Mouse (Mus musculus) G1E-ER4 (cell line): ENCODE measurements around the gene Slc5a10. TPM values are rescaled to one million over a fixed set of nuclear protein-coding genes. Genes with fewer than 3 reads are reported as not detected.

Experiments used
- GATA1 ChIP-seq: IDR thresholded peaks from one replicate; pipeline ENCODE4 v1.8.0; 2012; ENCODE audit warnings: low read length, inconsistent platforms
- polyA plus RNA-seq: library from polyadenylated mRNA; stranded (reverse); fragments of >175 nt; gene quantifications from 2 replicates; pipeline ENCODE4 v1.2.3, GENCODE M21; 2012

Gene Slc5a10
- polyA plus RNA-seq, 1 experiment, result not detected

- TF ChIP-seq GATA1, result no peak
These were observed 41.3 kb downstream of the Slc5a10 start for GRCm38 (mm10) chr11:61679091-61679866.

DNA sequence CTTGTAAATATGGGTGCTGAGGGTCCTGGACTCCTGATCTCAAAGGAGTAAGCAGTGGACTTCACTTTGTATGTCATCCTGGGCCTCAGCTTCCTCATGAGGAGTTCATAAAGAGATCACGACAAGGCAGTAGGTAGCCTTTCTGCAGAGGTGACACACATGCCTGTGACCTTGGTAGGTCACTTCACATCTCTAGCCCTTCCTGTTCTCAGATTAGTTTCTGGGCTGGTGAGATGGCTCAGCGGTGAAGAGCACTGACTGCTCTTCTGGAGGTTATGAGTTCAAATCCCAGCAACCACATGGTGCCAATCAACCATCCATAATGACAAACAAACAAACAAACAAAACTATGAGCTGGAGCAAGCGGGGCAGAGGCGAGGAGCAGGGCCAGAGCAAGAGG, 42.9 kb downstream of the Slc5a10 start:
- no peak for TF ChIP-seq GATA1

DNA sequence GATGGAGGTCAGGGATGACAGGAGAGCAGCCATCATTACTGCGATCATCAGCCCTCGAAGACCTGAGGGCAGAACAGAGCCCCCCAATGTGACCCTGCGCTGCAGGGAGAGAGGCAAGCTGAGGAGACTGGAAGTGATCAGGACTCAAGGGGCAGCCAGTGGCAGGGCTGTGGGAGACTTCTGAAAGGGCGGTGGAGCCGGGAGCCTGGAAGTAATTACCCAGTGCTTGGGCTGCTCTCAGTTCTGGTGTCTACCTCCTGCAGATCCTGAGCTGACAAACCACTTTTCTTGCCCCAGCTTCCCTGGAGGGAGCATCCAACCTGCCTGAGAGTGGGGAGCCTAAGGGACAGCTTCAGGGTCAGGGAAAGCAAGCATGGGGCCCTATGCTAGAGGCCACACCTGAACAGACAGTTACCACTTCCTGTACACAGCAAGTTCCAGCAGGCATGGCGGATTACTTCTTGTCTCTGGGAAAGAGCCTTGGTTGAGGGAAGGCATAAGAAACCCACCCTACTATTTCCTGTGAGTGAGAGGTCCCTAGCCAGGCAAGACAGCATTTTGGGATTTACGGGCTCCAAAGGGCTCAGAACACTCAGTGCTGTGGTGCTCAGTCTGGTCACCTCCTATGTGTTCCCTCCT, 44.3 kb downstream of the Slc5a10 start:
- TF ChIP-seq GATA1, result no peak

- TF ChIP-seq GATA1, result no peak
These were observed 45.3 kb downstream of the Slc5a10 start for GRCm38 (mm10) chr11:61675332-61675731.

GRCm38 (mm10) chr11:61674839-61675159, 45.8 kb downstream of the Slc5a10 start:
- TF ChIP-seq GATA1, result no peak

GRCm38 (mm10) chr11:61674151-61674838, 46.3 kb downstream of the Slc5a10 start:
- TF ChIP-seq GATA1, result no peak

- no peak for TF ChIP-seq GATA1
These were observed 46.9 kb downstream of the Slc5a10 start for GRCm38 (mm10) chr11:61673686-61674085.

DNA sequence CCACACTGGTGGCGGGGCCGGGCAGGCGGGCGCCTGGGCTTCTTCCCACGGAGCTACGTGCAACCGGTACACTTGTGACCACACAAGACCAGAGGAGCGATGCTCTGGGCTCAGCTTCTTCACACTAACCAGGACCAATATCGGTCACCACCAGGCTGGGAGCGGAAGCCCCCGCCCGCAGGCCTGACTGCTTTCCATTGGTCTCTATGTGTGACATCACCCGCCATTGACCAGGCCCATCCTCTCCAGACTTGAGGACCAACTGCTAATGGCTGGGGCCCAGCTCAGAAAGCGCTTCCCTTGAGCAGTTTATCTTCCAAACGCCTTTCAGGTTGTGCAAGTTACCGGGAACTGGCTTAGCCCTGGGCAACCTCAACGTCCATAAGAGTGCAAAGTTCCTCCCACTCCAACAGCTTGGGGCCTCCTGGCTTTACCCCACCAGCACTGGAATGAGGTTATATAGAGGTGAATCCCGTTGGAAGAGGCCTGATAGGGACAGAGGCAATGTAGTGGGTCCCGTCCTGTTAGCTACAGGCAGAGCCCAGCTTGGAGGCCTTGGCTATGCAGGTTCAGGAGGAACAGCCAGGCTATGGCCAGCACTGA, 48.7 kb downstream of the Slc5a10 start:
- TF ChIP-seq GATA1, result no peak

- TF ChIP-seq GATA1, result no peak
These were observed 50.8 kb downstream of the Slc5a10 start for GRCm38 (mm10) chr11:61669492-61670490.

DNA sequence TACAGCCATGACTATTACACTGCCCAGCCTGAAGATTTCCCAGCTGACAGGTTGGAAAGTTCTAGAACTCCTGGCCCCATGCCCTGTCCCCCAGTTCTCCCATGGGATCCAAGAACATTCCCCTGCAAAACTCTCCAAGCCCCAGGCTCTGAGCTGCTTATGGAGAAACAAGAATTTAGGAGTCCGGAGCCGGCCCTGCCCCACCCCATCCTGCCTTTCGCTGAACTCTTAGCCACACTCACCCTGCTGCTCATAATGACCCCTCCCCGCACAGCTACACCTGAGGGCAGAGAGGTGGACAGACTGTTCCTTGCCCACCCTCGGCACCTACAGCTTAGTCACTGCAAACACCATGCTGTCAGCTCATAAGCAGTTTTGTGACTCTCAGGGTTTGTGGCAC, 52.8 kb downstream of the Slc5a10 start:
- no peak for TF ChIP-seq GATA1

GRCm38 (mm10) chr11:61667248-61667647, 53.4 kb downstream of the Slc5a10 start:
- TF ChIP-seq GATA1, result no peak

GRCm38 (mm10) chr11:61665991-61666799, 54.4 kb downstream of the Slc5a10 start:
- TF ChIP-seq GATA1, result no peak

- no peak for TF ChIP-seq GATA1
These were observed 55.2 kb downstream of the Slc5a10 start for GRCm38 (mm10) chr11:61665401-61665800.

GRCm38 (mm10) chr11:61662189-61662588, 58.4 kb downstream of the Slc5a10 start:
- TF ChIP-seq GATA1, result no peak
